Mouse (Mus musculus) limb, embryonic 14.5 days (tissue): ENCODE data around the gene Ost4. TPM values are rescaled to one million over a fixed set of nuclear protein-coding genes. Genes with fewer than 3 reads are reported as not detected.

Experiments used
- ATAC-seq: fragments of 200-750 bp; cut with Nextera tagmentation; 2 replicates; pipeline ENCODE4 v1.8.0; 2017; ENCODE audit warnings: low read depth, moderate number of reproducible peaks, moderate TSS enrichment; ENCODE audit not compliant: low FRiP score
- DNase-seq: peaks from one replicate; pipeline ENCODE4 v3.0.0-alpha.2; 2015; ENCODE audit warnings: low spot score
- H3K27ac ChIP-seq: fragments of 300-500 bp; sonication (generic); replicated peaks from 2 replicates; pipeline ENCODE4 v1.5.1; 2014; ENCODE audit warnings: low read depth, mild to moderate bottlenecking, low read length, moderate library complexity, mixed read lengths
- H3K27me3 ChIP-seq: fragments of 300-500 bp; sonication (generic); 2 replicates; pipeline ENCODE4 v1.6.1; 2014; ENCODE audit warnings: low read length, mixed read lengths; ENCODE audit not compliant: control insufficient read depth, insufficient read depth
- H3K36me3 ChIP-seq: fragments of 300-500 bp; sonication (generic); 2 replicates; pipeline ENCODE4 v1.6.1; 2014; ENCODE audit warnings: mild to moderate bottlenecking, low read length, moderate library complexity, mixed read lengths; ENCODE audit not compliant: control insufficient read depth, insufficient read depth
- H3K4me1 ChIP-seq: fragments of 300-500 bp; sonication (generic); 2 replicates; pipeline ENCODE4 v1.6.1; 2014; ENCODE audit warnings: antibody characterized with exemption, low read length, mixed read lengths; ENCODE audit not compliant: control insufficient read depth, insufficient read depth
- H3K4me2 ChIP-seq: fragments of 300-500 bp; sonication (generic); replicated peaks from 2 replicates; pipeline ENCODE4 v1.6.1; 2014; ENCODE audit warnings: low read depth, mild to moderate bottlenecking, low read length, moderate library complexity; ENCODE audit not compliant: severe bottlenecking
- H3K4me3 ChIP-seq: fragments of 300-500 bp; sonication (generic); replicated peaks from 2 replicates; pipeline ENCODE4 v1.5.1; 2014; ENCODE audit warnings: low read length
- H3K9ac ChIP-seq: fragments of 300-500 bp; sonication (generic); 2 replicates; pipeline ENCODE4 v1.6.1; 2014; ENCODE audit warnings: mild to moderate bottlenecking, low read depth, low read length, moderate library complexity; ENCODE audit not compliant: severe bottlenecking
- H3K9me3 ChIP-seq: fragments of 300-500 bp; sonication (generic); 2 replicates; pipeline ENCODE4 v1.6.1; 2016; ENCODE audit warnings: low read length; ENCODE audit not compliant: control insufficient read depth
- POLR2A ChIP-seq: fragments of 200-500 bp; IDR thresholded peaks from 2 replicates; pipeline ENCODE4 v1.8.0; 2012; ENCODE audit warnings: inconsistent platforms, mild to moderate bottlenecking, moderate library complexity, borderline replicate concordance; ENCODE audit not compliant: insufficient read depth, insufficient read length; ENCODE audit errors: extremely low read depth
- WGBS: fragments of 180-500 bp; shearing (Covaris S2); extraction: QIAGEN DNeasy Blood & Tissue Kit; methylation state at CpG from one replicate; pipeline ENCODE4 v1.1.7; 2014; 5-methylcytosine and 5-hydroxymethylcytosine counted together
- polyA plus RNA-seq, 2 experiments: library from polyadenylated mRNA; depleted of rRNA in 1 of 2; stranded (reverse) in 1 of 2; unstranded in 1 of 2; fragments of >200 nt; fragmentation: Nextera tagmentation in 1 of 2; extraction: Ambion mirVana in 1 of 2; gene quantifications; 2 replicates each; pipeline versions ENCODE4 v1.2.1 to v1.2.3; 2012 to 2014

The Ost4 gene
- polyA plus RNA-seq, 2 experiments: 364 to 567 TPM

- DNase-seq (no peak), ATAC-seq (no peak)
- no peak overlapping the region for H3K9ac ChIP-seq
- no peak for TF ChIP-seq POLR2A
- peaks cover 10% of the 10 kb centered on the region for H3K4me1 ChIP-seq
- no peak overlapping the region for H3K4me2 ChIP-seq
- WGBS: 91% methylated on average over 5 of the region's 5 CpGs
- no peaks in the 10 kb centered on the region for H3K27me3 ChIP-seq
- H3K4me3 ChIP-seq: no peak overlapping the region
- no peak overlapping the region for H3K27ac ChIP-seq
- no peaks in the 10 kb centered on the region for H3K9me3 ChIP-seq
- peaks cover 86% of the 10 kb centered on the region for H3K36me3 ChIP-seq
These were observed 5.7 kb downstream of the Ost4 start for GRCm38 (mm10) chr5:30901860-30902259.

- Histone ChIP-seq H3K4me3 (peak overlapping the region; percentile 80), H3K4me1 (peaks cover 10% of the 10 kb centered on the region), H3K4me2 (peak overlapping the region; percentile 77), H3K27me3 (no peaks in the 10 kb centered on the region), H3K36me3 (peaks cover 50% of the 10 kb centered on the region), H3K9ac (peak overlapping the region; percentile 79), H3K9me3 (no peaks in the 10 kb centered on the region), H3K27ac (0 out of 2 replicates have a peak overlapping the region, but pooled peaks have one; percentile 98)
- TF ChIP-seq POLR2A: no peak
- ATAC-seq: no peak
- no peak for DNase-seq
- 81% methylated on average over 7 of the region's 7 CpGs for WGBS
These were observed 17.2 kb downstream of the Ost4 start for GRCm38 (mm10) chr5:30890375-30890774.

- peak; percentile 55 for DNase-seq
- Histone ChIP-seq H3K9ac (peak overlapping the region; percentile 79), H3K9me3 (no peaks in the 10 kb centered on the region), H3K4me1 (peaks cover 10% of the 10 kb centered on the region), H3K27me3 (no peaks in the 10 kb centered on the region), H3K4me2 (peak overlapping the region; percentile 77), H3K27ac (peak overlapping the region; percentile 98), H3K36me3 (peaks cover 39% of the 10 kb centered on the region), H3K4me3 (peak overlapping the region; percentile 80)
- under 1% methylated on average over 23 of the region's 42 CpGs for WGBS
- TF ChIP-seq POLR2A: peak; percentile 60; the same call in 1 of the 2 replicates
- peak; percentile 16 for ATAC-seq
These were observed 18.4 kb downstream of the Ost4 start for GRCm38 (mm10) chr5:30889088-30889754.

- H3K4me1 ChIP-seq: peaks cover 10% of the 10 kb centered on the region
- TF ChIP-seq POLR2A: peak; percentile 37; the same call in 1 of the 2 replicates
- WGBS: under 1% methylated on average over 33 of the region's 42 CpGs
These were observed 19.1 kb downstream of the Ost4 start, which contains the start of gene Agbl5 for GRCm38 (mm10) chr5:30888337-30889087. Agbl5 (plus strand) TSS chr5:30888694.

GRCm38 (mm10) chr5:30887858-30888336, 19.7 kb downstream of the Ost4 start:
- DNase-seq (peak; percentile 100), ATAC-seq (peak; percentile 85)
- Histone ChIP-seq H3K4me2 (peak overlapping the region; percentile 77), H3K9ac (peak overlapping the region; percentile 75), H3K4me3 (peak overlapping the region; percentile 80), H3K9me3 (no peaks in the 10 kb centered on the region), H3K27ac (peak overlapping the region; percentile 98), H3K27me3 (no peaks in the 10 kb centered on the region), H3K4me1 (peaks cover 10% of the 10 kb centered on the region), H3K36me3 (peaks cover 26% of the 10 kb centered on the region)
- TF ChIP-seq POLR2A: peak; percentile 45; the same call in 1 of the 2 replicates
- WGBS: under 1% methylated on average over 28 of the region's 28 CpGs

More at GRCm38 (mm10) chr5:30888337-30889087, 19.1 kb downstream of the Ost4 start, which contains the start of gene Agbl5:
- ATAC-seq: peak; percentile 90
- peak; percentile 95 for DNase-seq
- H3K9me3 ChIP-seq: no peaks in the 10 kb centered on the region
- peak within 1 kb of the TSS; percentile 79 for H3K9ac ChIP-seq
- peaks cover 32% of the 10 kb centered on the region for H3K36me3 ChIP-seq
- no peaks in the 10 kb centered on the region for H3K27me3 ChIP-seq
- H3K4me3 ChIP-seq: peak within 1 kb of the TSS; percentile 80
- peak within 1 kb of the TSS; percentile 98 for H3K27ac ChIP-seq
- peak within 1 kb of the TSS; percentile 77 for H3K4me2 ChIP-seq
